Mouse (Mus musculus): ENCODE measurements around the gene Hist1h2ai. TPM values are rescaled to one million over a fixed set of nuclear protein-coding genes. Genes with fewer than 3 reads are reported as not detected.
"Not testable (repeated sequence)": the region's sequence is repeated elsewhere in the genome, so short reads cannot be mapped to it uniquely, and the experiment has no call there.

The Hist1h2ai gene
- polyA plus RNA-seq, 1 experiment from 2014 or later = 50.1 TPM

DNA sequence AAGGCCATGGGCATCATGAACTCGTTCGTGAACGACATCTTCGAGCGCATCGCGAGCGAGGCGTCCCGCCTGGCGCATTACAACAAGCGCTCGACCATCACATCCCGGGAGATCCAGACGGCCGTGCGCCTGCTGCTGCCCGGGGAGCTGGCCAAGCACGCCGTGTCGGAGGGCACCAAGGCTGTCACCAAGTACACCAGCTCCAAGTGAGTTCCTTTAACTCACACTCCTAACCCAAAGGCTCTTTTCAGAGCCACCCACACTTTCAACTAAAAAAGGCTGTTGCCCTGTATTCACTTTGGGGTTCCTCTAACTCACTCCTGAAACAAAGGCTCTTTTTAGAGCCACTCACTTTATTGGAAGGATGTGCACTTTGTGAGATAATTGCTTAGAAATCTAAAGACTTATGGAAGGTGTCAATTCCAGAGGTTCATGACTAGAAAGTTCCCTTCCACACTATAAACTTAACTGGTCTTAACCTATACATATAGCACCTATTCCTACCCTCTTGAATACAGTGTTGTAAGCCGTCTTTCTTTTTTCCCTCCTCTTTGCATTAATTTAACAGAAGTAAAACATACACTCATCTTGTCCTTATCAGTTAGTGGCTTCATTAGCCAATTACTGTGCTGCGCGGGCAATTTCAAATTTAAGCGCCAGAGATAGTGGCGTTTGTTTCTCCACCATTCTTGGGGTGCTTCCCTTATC, 38.2 kb downstream of the Hist1h2ai start:
- not testable (repeated sequence) for H3K27me3 ChIP-seq; ATAC-seq (ENCODE audit: insufficient number of reproducible peaks, insufficient read depth, low FRiP score, low TSS enrichment); H3K9me3 ChIP-seq; H3K36me3 ChIP-seq
- under 1% methylated on average over 21 of the region's 26 CpGs for WGBS
- peak overlapping the region; percentile 92 for H3K27ac ChIP-seq
- peak overlapping the region; percentile 46 for H3K4me3 ChIP-seq
- H3K9ac ChIP-seq = peak overlapping the region; percentile 66
- peak overlapping the region; percentile 69 for H3K4me2 ChIP-seq (replicated peaks)
- peaks cover 14% of the 10 kb centered on the region for H3K4me1 ChIP-seq

DNA sequence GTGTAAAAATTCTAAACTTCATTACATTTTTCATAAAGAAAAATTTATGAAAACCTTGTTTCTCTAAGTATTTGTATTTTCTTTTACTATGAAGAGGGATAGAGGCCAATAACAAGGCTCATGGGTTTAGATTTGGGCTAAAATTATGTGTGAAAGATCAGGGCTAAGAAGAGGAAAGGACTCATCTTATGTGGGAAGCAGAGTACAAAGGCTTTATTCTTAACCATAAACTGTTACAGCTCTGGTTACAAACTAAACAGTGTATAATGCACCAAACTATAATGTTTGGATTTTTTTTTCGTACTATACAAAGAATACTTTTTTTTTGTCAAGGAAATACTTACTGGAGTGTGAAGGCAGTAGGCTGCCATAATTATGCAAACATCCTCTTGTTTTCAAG, 39.5 kb downstream of the Hist1h2ai start:
- H3K36me3 ChIP-seq = no peaks in the 10 kb centered on the region
- no peak overlapping the region for H3K9ac ChIP-seq
- H3K4me3 ChIP-seq = no peak overlapping the region
- peaks cover 14% of the 10 kb centered on the region for H3K4me1 ChIP-seq
- 56% methylated on average over 1 of the region's 1 CpGs for WGBS
- peak overlapping the region; percentile 37 for H3K4me2 ChIP-seq (replicated peaks)
- no peaks in the 10 kb centered on the region for H3K27me3 ChIP-seq
- H3K9me3 ChIP-seq = no peaks in the 10 kb centered on the region
- ATAC-seq (ENCODE audit: insufficient number of reproducible peaks, insufficient read depth, low FRiP score, low TSS enrichment) = no peak
- H3K27ac ChIP-seq = no peak overlapping the region

Small RNA genes within 50 kb of the gene (microRNA-seq; reads per million reads assigned to microRNA genes)
- not detected for gene Gm44357
- not detected for gene Gm44367
- not detected for gene Gm44454

Other genes with a start within 250 kb of the Hist1h2ai start
- gene Nkapl, start 247.9 kb upstream of the Hist1h2ai start, polyA plus RNA-seq (2016; fragmentation: Nextera tagmentation; extraction: Ambion mirVana) = 2.6 and 3.1 TPM in 2 replicates
- gene Zkscan4, start 237.5 kb upstream of the Hist1h2ai start, polyA plus RNA-seq (2016; fragmentation: Nextera tagmentation; extraction: Ambion mirVana) = 3.6 and 4.4 TPM in 2 replicates
- not detected in 2 replicates for gene Gm10065, start 237.0 kb upstream of the Hist1h2ai start, polyA plus RNA-seq (2016; fragmentation: Nextera tagmentation; extraction: Ambion mirVana)
- 0.37 TPM in 1 of 2 replicates, not detected in the other for gene AK157302, start 221.2 kb upstream of the Hist1h2ai start, polyA plus RNA-seq (2016; fragmentation: Nextera tagmentation; extraction: Ambion mirVana)
- 2.3 and 2.9 TPM in 2 replicates for gene Gm11273, start 215.0 kb upstream of the Hist1h2ai start, polyA plus RNA-seq (2016; fragmentation: Nextera tagmentation; extraction: Ambion mirVana)
- 8.2 and 9.4 TPM in 2 replicates for gene Zkscan8, start 185.3 kb upstream of the Hist1h2ai start, polyA plus RNA-seq (2016; fragmentation: Nextera tagmentation; extraction: Ambion mirVana)
- 0.19 and 0.40 TPM in 2 replicates for gene Olfr1366, start 173.6 kb upstream of the Hist1h2ai start, polyA plus RNA-seq (2016; fragmentation: Nextera tagmentation; extraction: Ambion mirVana)
- 0.08 TPM in 1 of 2 replicates, not detected in the other for gene Olfr1535, start 156.5 kb upstream of the Hist1h2ai start, polyA plus RNA-seq (2016; fragmentation: Nextera tagmentation; extraction: Ambion mirVana)
- not detected in 2 replicates for gene Olfr1364, start 134.7 kb upstream of the Hist1h2ai start, polyA plus RNA-seq (2016; fragmentation: Nextera tagmentation; extraction: Ambion mirVana)
- not detected in 2 replicates for gene Olfr1362, start 102.4 kb upstream of the Hist1h2ai start, polyA plus RNA-seq (2016; fragmentation: Nextera tagmentation; extraction: Ambion mirVana)
- gene Olfr11, start 73.9 kb upstream of the Hist1h2ai start, polyA plus RNA-seq (2016; fragmentation: Nextera tagmentation; extraction: Ambion mirVana) = not detected in 2 replicates
- not detected in 2 replicates for gene Olfr1361, start 53.0 kb upstream of the Hist1h2ai start, polyA plus RNA-seq (2016; fragmentation: Nextera tagmentation; extraction: Ambion mirVana)
- gene Olfr1360, start 39.0 kb upstream of the Hist1h2ai start, polyA plus RNA-seq (2016; fragmentation: Nextera tagmentation; extraction: Ambion mirVana) = not detected in 2 replicates
- not detected in 2 replicates for gene Olfr1359, start 18.3 kb upstream of the Hist1h2ai start, polyA plus RNA-seq (2016; fragmentation: Nextera tagmentation; extraction: Ambion mirVana)
- gene Hist1h2bl, start 279 bp upstream of the Hist1h2ai start, polyA plus RNA-seq (2016; fragmentation: Nextera tagmentation; extraction: Ambion mirVana) = 3.1 and 3.6 TPM in 2 replicates
- gene Hist1h3h, start 1.2 kb downstream of the Hist1h2ai start, polyA plus RNA-seq (2016; fragmentation: Nextera tagmentation; extraction: Ambion mirVana) = 17.9 and 30.8 TPM in 2 replicates
- 8.3 and 8.9 TPM in 2 replicates for gene Hist1h2bm, start 5.6 kb downstream of the Hist1h2ai start, polyA plus RNA-seq (2016; fragmentation: Nextera tagmentation; extraction: Ambion mirVana)
- 1.6 and 1.9 TPM in 2 replicates for gene Hist1h4j, start 18.6 kb downstream of the Hist1h2ai start, polyA plus RNA-seq (2016; fragmentation: Nextera tagmentation; extraction: Ambion mirVana)
- gene Hist1h4k, start 34.1 kb downstream of the Hist1h2ai start, polyA plus RNA-seq (2016; fragmentation: Nextera tagmentation; extraction: Ambion mirVana) = 4.7 and 8.9 TPM in 2 replicates
- gene Hist1h2ak, start 37.4 kb downstream of the Hist1h2ai start, polyA plus RNA-seq (2016; fragmentation: Nextera tagmentation; extraction: Ambion mirVana) = 37.1 and 46.3 TPM in 2 replicates
- gene Hist1h2bn, start 37.7 kb downstream of the Hist1h2ai start, polyA plus RNA-seq (2016; fragmentation: Nextera tagmentation; extraction: Ambion mirVana) = 4.1 and 4.3 TPM in 2 replicates
- 35.1 and 35.4 TPM in 2 replicates for gene Hist1h1b, start 64.2 kb downstream of the Hist1h2ai start, polyA plus RNA-seq (2016; fragmentation: Nextera tagmentation; extraction: Ambion mirVana)
- gene Hist1h3i, start 66.9 kb downstream of the Hist1h2ai start, polyA plus RNA-seq (2016; fragmentation: Nextera tagmentation; extraction: Ambion mirVana) = 144 and 172 TPM in 2 replicates
- gene Hist1h2an, start 70.8 kb downstream of the Hist1h2ai start, polyA plus RNA-seq (2016; fragmentation: Nextera tagmentation; extraction: Ambion mirVana) = 13.0 and 18.3 TPM in 2 replicates
- 1.5 and 1.8 TPM in 2 replicates for gene Hist1h2bp, start 71.0 kb downstream of the Hist1h2ai start, polyA plus RNA-seq (2016; fragmentation: Nextera tagmentation; extraction: Ambion mirVana)
- gene Hist1h2bq, start 93.8 kb downstream of the Hist1h2ai start, polyA plus RNA-seq (2016; fragmentation: Nextera tagmentation; extraction: Ambion mirVana) = 35.6 and 40.3 TPM in 2 replicates
- not detected in 2 replicates for gene Hist1h2ao, start 94.0 kb downstream of the Hist1h2ai start, polyA plus RNA-seq (2016; fragmentation: Nextera tagmentation; extraction: Ambion mirVana)
- gene Hist1h4m, start 95.3 kb downstream of the Hist1h2ai start, polyA plus RNA-seq (2016; fragmentation: Nextera tagmentation; extraction: Ambion mirVana) = not detected in 2 replicates
- 18.0 and 19.5 TPM in 2 replicates for gene Hist1h4n, start 115.8 kb downstream of the Hist1h2ai start, polyA plus RNA-seq (2016; fragmentation: Nextera tagmentation; extraction: Ambion mirVana)
- gene Hist1h2ap, start 117.1 kb downstream of the Hist1h2ai start, polyA plus RNA-seq (2016; fragmentation: Nextera tagmentation; extraction: Ambion mirVana) = 4,825 and 4,891 TPM in 2 replicates
- 34.0 and 43.6 TPM in 2 replicates for gene Hist1h2br, start 117.3 kb downstream of the Hist1h2ai start, polyA plus RNA-seq (2016; fragmentation: Nextera tagmentation; extraction: Ambion mirVana)
- 21.7 and 23.6 TPM in 2 replicates for gene Zfp184, start 228.7 kb downstream of the Hist1h2ai start, polyA plus RNA-seq (2016; fragmentation: Nextera tagmentation; extraction: Ambion mirVana)